Mouse (Mus musculus): Measurements from ENCODE around the gene Fanca.

The Fanca gene

DNA sequence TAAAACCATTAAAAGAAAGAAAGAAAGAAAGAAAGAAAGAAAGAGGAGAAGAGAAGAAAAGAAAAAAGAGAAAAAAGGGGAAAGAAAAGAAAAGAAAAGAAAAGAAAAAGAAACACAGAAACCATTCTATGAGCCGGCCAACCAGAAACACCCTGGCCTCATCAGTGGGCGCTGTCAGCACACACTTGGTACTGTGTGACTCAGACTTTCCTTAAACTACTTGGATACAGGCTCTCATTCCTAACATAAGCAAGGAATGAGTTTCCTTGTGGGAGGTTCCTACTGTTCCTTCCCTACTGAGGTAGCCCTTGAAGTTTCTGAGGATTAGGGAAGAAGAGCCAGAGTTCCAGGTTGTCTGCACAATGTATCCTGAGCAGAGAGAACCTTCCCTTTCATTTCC, 12.9 kb upstream of the Fanca start:
- DNase-seq (ENCODE audit: low read depth in 1 of 2, low spot score in 2 of 2) = no peak

DNA sequence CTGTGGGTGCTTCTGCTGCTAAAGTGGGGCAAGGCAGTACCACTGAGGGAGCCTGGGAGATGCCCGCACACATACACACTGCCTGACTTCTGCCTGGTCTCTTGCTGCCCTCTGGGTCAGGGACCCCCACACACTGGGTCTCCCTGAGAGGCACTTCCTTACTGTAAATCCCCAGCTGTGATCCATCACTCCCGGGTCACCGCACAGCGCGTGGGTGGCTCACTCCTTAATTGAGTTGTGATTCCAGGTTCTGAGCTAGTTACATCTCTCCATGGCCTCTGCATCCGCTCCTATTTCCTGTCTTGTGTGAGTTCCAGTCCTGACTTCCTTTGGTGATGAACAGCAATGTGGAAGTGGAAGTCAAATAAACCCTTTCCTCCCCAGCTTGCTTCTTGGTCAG, 12.3 kb upstream of the Fanca start:
- no peak for DNase-seq (ENCODE audit: low read depth in 1 of 2, low spot score in 2 of 2)

DNA sequence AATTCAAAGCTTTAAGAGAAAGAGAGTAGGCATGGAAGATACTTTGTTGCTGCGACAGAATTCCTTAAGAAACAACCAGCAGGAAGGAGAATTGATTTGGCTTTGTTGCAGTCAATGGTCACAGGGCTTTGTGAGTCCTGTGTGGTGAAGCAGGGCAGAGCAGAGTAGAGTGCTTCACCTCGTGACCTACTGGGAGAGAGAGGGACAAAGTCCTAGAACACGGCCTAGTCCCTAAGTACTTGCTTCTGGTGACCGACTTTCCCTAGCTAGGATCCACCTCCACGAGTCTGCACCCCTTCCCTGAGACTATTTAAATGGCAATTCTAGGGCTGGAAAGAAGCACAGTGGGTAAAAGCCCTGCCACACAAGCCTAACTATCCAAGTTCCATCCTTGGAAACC, 11.6 kb upstream of the Fanca start:
- DNase-seq (ENCODE audit: low read depth in 1 of 2, low spot score in 2 of 2) = no peak

- no peak for DNase-seq (ENCODE audit: low read depth in 1 of 2, low spot score in 2 of 2)
Measured at GRCm38 (mm10) chr8:123329350-123329749, 11.0 kb upstream of the Fanca start.

- no peak for DNase-seq (ENCODE audit: low read depth in 1 of 2, low spot score in 2 of 2)
Measured at GRCm38 (mm10) chr8:123328552-123328951, 10.2 kb upstream of the Fanca start.

DNA sequence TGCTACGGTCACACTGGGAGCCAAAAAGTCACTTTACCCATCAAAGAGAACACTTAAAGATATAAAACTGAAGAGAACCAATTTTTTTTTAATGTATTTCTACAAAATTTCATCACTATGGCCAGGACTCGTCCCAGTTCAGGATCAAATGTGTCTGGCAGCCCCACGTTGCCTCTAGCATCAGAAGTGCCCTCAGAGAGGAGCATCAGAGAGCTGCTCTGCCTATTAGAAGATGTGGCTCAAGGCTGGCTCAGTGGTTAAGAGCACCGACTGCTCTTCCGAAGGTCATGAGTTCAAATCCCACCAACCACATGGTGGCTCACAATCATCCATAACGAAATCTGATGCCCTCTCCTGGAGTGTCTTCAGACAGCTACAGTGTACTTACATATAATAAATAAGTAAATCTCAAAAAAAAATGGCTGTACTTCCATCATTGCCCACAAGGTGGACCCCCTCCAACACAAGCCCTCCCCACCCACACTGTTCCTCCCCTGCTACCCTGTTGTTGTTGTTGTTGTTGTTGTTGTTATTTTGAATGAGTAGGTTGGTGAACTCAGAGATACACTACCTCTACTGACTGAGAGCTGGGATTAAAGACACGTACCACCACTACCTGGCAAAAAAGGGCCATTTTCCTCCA, 1.3 kb upstream of the Fanca start:
- no peak for DNase-seq (ENCODE audit: low read depth in 1 of 2, low spot score in 2 of 2)

GRCm38 (mm10) chr8:123317781-123318466, 452 bp downstream of the Fanca start:
- no peak for DNase-seq (ENCODE audit: low read depth in 1 of 2, low spot score in 2 of 2)

DNA sequence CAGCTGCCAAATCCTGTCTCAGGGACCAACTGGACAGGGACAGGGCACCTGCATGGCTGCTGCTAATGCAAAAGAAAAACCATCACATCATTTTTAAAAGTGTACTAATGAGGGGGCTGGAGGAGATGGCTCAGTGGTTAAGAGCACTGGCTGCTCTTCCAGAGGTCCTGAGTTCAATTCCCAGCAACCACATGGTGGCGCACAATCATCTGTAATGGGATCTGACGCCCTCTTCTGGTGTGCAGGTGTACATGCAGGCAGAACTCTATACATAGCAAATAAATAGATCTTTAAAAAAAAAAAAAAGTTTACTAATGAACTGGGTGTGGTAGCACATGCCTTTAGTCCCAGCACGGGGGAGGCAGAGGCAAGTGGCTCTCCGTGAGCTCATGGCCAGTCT, 9.6 kb downstream of the Fanca start:
- no peak for DNase-seq (ENCODE audit: low read depth in 1 of 2, low spot score in 2 of 2)

GRCm38 (mm10) chr8:123298301-123298700, 20.1 kb downstream of the Fanca start:
- DNase-seq (ENCODE audit: low read depth in 1 of 2, low spot score in 2 of 2) = no peak

GRCm38 (mm10) chr8:123292785-123293184, 25.6 kb downstream of the Fanca start:
- DNase-seq (ENCODE audit: low read depth in 1 of 2, low spot score in 2 of 2) = no peak

- DNase-seq (ENCODE audit: low read depth in 1 of 2, low spot score in 2 of 2) = no peak
Measured at GRCm38 (mm10) chr8:123292281-123292680, 26.1 kb downstream of the Fanca start.

DNA sequence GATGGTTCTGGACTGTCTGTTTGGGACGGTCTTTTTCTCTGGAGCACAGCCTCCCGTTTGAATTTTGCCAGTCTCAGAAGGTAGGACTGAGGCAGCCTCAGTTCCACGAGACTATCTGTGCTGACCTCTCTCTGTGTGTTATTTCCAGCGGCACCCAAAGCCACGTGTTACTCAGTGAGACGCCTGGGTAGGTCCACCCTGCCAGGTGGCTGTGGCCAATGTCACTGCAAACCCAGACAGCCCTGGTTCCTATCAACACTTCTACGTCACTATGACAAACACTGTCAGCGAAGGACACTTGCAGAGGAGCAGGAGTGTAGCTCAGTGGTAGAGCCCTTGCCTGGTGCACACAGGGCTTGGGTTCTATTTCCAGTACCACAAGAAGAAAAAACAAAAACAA, 26.7 kb downstream of the Fanca start:
- DNase-seq (ENCODE audit: low read depth in 1 of 2, low spot score in 2 of 2) = no peak

- no peak for DNase-seq (ENCODE audit: low read depth in 1 of 2, low spot score in 2 of 2)
Measured at GRCm38 (mm10) chr8:123290679-123291078, 27.7 kb downstream of the Fanca start.

- DNase-seq (ENCODE audit: low read depth in 1 of 2, low spot score in 2 of 2) = peak in 1 of 2 experiments; percentile 18
Measured at GRCm38 (mm10) chr8:123290166-123290565, 28.2 kb downstream of the Fanca start.

- no peak for DNase-seq (ENCODE audit: low read depth in 1 of 2, low spot score in 2 of 2)
Measured at GRCm38 (mm10) chr8:123287362-123287761, 31.0 kb downstream of the Fanca start.

DNA sequence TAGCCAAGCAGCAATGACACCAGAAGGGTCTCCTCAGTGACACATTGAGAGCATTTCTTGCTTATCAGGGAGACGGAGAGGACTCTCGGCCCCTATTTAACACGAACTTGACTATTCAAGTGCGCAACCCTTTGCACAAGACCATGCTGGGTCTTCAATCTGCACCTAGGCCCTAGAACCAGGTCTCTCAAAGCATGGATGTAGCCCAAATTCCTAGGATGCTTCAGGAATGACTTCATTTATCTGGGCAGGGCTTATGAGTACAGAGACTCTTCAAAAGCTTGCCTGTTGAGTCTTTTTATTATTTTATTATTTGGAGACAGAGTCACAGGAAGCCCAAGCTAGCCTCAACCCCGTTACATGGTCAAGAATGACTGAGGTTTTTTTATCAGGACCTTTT, 33.9 kb downstream of the Fanca start:
- no peak for DNase-seq (ENCODE audit: low read depth in 1 of 2, low spot score in 2 of 2)

DNA sequence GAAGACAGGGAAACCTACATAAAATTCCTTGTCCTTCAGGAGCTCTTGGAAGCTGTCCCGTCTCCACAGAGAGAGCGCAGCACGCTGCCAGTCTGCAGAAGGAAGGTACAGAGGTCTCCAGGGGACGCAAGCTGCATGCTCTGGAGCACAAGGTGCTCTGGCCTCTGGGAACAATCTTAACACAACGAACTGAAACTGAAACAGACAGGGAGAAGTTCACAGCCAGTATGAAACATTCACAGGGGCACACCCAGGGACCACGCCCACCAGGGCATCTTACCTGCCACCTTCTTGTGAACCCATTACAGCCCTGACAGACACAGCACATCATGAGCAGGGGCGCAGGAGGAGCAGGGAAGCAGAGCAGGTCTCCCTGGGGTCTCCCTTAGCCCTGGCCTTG, 34.4 kb downstream of the Fanca start:
- no peak for DNase-seq (ENCODE audit: low read depth in 1 of 2, low spot score in 2 of 2)

- DNase-seq (ENCODE audit: low read depth in 1 of 2, low spot score in 2 of 2) = peak in 1 of 2 experiments; percentile 24
Measured at GRCm38 (mm10) chr8:123282994-123283393, 35.4 kb downstream of the Fanca start.

GRCm38 (mm10) chr8:123280302-123281094, 37.9 kb downstream of the Fanca start:
- DNase-seq (ENCODE audit: low read depth in 1 of 2, low spot score in 2 of 2) = peak in 1 of 2 experiments; percentile 13

GRCm38 (mm10) chr8:123279828-123280227, 38.5 kb downstream of the Fanca start:
- no peak for DNase-seq (ENCODE audit: low read depth in 1 of 2, low spot score in 2 of 2)

GRCm38 (mm10) chr8:123278445-123278844, 39.9 kb downstream of the Fanca start:
- DNase-seq (ENCODE audit: low read depth in 1 of 2, low spot score in 2 of 2) = no peak

DNA sequence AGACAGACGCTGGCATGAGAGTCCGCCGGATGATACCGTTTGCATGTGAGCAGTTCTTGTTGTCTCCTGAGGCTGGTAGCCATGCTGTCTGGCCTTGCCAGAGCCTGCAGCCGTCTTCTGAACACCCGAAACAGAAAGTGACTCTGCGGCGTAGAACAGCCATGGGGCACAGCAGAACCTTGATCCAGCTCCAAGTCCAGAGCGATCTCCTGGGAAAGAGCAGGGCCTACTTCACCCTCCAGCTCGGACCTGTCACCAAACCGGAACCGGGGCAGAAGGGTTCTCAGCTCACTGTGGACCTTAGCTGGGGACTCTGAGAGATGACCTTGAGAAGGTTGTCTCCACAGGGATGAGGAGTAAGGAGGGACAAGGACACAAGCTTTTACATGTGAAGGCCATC, 43.3 kb downstream of the Fanca start:
- no peak for DNase-seq (ENCODE audit: low read depth in 1 of 2, low spot score in 2 of 2)
